Mouse (Mus musculus) lung, postnatal 36 days (tissue): ENCODE data around the gene Gm15262.
"Not testable (repeated sequence)": the region's sequence is repeated elsewhere in the genome, so short reads cannot be mapped to it uniquely, and the experiment has no call there.

Experiments
- DNase-seq: peaks from one replicate; pipeline ENCODE4 v3.0.0; 2022; ENCODE audit warnings: mixed read lengths

Gm15262 gene

DNA sequence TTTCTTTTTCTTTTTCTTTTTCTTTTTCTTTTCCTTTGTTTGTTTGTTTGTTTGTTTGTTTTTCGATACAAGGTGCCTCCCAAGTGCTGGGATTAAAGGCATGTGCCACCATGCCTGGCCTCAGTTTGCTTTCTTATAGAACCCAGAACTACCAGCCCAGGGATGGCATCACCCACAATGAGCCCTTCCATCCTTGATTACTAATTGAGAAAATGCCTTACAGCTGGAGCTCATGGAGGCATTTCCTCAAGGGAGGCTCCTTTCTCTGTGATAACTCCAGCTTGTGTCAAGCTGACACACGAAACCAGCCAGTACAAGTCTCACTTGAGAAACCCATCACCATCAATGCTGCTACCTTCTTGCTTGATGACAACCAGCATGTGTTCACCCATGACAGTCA, at the start of gene Gm15262:
Gene Gm15262 (plus strand): TSS at position 301 of the 400 bp plus-strand sequence.
- not testable (repeated sequence) for DNase-seq

DNA sequence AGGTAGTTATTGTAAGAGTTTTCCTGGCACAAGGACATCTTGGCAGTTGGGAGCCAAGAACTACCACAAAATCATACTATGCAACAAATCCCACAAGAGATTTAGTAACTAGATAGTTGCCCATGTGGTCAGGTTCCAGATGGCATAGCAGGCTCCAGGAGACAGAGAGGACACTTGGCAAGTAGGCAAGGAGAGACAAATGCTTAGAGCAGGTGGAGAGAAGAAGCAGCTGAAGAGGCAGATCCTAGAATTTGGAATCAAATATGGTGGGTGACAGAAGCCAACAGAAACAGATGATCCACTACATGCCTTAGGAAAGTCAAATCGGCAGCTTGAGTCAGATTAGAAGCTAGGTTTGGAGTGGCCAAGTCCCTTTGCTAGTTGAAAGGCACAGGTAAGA, 20.9 kb downstream of the Gm15262 start:
- DNase-seq, result no peak

DNA sequence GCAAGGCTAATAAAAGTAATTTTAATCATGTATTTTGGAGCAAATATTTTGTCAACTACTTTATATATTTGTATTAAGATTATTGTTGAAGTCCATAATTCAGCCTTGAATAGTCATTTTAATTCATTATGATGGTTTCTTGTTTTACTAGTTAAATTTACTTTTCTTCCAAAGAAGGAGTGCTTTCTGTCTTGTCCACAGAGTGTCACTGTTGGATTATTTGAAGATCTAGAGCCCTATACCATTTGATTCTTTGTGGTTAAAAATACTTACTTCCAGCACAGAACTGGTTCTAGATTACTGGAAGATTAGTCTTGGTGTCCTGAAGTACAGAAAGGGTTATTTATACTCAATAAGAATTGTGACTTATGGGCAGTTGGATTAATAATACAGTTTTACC, 29.2 kb downstream of the Gm15262 start:
- no peak for DNase-seq

DNA sequence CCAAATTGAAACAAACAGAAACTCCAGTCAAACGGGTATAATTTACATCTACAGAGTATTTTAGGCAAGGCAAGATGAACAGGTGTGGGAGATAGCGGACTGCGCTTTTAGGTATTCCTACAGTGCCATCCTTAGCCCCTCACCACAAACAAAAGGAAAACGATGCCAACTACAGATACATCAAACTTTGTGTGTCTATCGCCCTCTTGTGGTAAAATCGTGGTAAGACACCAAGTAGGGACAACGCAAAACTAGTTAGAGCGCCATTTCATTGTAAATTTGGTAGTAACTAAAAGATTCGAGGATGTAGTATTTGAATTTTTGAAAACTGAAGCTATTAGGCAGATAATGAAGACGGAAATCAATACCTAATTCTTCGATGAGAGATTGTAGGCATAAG, 83.7 kb downstream of the Gm15262 start:
- DNase-seq, result no peak

DNA sequence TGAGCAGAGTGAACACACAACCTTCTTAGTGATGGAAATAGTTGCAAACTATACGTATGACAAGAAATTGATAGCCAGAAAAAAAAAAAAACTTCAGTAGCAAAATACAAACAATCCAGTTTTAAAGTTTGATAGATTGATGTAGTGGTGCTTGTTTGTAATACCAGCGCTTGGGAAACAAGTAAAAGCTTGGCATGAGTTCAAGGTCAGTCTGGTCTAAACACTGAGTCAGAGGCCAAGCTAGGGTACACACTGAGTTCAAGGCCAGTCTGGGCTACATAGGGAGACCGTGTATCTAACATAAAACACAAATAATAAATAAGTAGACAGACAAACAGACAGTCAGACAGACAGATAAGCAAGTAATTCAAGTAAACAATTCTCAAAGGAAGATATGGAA, 84.2 kb downstream of the Gm15262 start:
- DNase-seq, result no peak

DNA sequence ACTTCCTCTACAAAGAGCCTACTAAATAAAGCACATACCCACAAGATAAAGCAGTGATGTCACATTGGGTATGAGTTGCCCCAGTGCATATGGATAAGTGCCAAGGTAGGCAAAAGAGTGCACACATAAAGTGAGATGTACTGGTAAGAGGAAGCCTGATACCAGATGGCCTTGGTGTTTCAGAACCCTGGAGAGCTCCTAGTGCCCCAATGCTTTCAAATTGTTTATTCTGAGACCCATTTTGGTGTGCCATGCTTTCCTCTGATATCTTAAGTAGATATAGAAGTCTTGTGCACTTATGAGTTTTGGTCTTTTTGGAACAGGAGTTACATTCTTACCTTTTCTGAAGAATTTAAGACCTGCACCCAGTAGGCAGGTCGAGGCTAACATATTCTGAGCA, 88.3 kb downstream of the Gm15262 start:
- no peak for DNase-seq

DNA sequence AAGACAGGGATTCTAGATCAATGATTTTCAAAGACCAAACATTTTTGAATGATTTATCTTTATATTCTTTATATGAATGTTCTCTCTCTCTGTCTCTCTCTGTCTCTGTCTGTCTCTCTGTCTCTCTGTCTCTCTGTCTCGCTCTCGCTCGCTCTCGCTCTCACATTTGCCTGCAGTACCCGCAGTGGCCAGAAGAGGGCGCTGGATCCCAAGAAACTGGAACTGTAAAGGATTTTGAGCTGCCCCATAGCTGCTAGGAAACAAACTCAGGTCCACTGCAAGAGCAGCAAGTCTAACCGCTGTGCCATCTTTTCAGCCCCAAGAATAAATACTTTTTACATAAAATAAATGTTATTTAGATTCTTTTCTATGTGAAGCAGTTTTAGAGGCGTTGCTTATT, 98.5 kb downstream of the Gm15262 start:
- peak; percentile 47 for DNase-seq

DNA sequence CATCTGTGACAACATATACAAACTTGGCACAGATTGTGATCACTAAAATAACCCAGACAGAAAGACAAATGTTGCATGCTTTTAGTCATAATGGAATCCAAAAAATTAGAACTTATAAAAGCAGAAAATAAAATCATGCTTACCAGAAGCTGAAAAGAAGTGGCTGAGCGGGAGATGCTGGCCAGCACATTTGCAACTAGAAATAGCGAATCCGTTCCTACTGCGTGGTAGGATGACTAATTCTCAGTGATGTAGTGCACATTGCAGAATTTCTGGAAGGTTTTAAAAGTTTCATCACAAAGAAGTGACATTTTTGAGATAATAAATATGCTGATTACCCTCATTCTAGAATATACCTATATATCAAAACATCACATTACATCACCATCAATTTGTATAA, 100.7 kb downstream of the Gm15262 start:
- no peak for DNase-seq

DNA sequence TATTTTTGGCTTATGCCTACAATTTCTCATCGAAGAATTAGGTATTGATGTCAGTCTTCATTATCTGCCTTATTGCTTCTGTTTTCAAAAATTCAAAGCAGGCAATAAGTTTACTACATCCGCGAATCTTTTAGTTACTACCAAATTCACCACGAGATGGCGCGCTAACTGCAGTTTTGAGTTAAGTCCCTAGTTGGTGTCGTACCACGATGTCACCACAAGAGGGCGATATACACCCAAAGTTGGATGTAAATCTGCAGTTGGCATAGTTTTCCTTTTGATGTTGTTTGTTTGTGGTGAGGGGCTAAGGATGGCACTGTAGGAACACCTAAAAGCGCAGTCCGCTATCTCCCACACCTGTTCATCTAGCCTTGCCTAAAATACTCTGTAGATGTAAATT, 111.9 kb downstream of the Gm15262 start:
- DNase-seq, result peak; percentile 84

DNA sequence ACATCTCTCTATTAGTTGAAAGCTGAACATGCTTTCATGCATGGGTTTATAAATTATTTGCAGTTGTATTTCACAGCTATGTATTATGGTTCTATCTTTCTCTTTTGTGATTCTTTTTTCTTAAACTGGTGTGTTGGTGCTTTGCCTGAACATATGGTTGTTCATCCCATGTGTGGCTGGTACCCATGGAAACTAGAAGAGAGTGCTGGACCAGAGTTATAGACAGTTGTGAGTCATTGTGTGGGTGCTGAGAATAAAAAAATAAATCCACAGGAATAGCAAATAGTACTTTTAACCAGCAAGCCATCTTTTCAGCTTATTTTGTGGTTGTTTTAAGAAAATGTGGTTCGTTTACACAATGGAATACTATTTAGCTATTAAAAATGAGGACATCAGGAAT, 123.9 kb downstream of the Gm15262 start:
- DNase-seq, result no peak
